Mouse (Mus musculus) stomach, postnatal 0 days (tissue): ENCODE measurements at regions not wholly inside any gene's neighbourhood (a gene's known extent, or its start where the extent isn't known, plus 50 kb on each side); places are given as distances from the start of the nearest gene placed in this dataset.

Experiments used
- ATAC-seq: fragments of 200-750 bp; cut with Nextera tagmentation; 2 replicates; pipeline ENCODE4 v1.8.0; 2017; ENCODE audit not compliant: low FRiP score, low TSS enrichment
- DNase-seq: peaks from one replicate; pipeline ENCODE4 v3.0.0-alpha.2; 2016; ENCODE audit warnings: low spot score
- H3K27ac ChIP-seq: fragments of 300-500 bp; sonication (generic); replicated peaks from 2 replicates; pipeline ENCODE4 v1.5.1; 2014; ENCODE audit warnings: mild to moderate bottlenecking, control low read depth
- H3K27me3 ChIP-seq: fragments of 300-500 bp; sonication (generic); 2 replicates; pipeline ENCODE4 v1.6.1; 2014; ENCODE audit warnings: low read length; ENCODE audit not compliant: control insufficient read depth, insufficient read depth
- H3K36me3 ChIP-seq: fragments of 300-500 bp; sonication (generic); 2 replicates; pipeline ENCODE4 v1.6.1; 2014; ENCODE audit warnings: low read length, mixed read lengths; ENCODE audit not compliant: control insufficient read depth, insufficient read depth
- H3K4me1 ChIP-seq: fragments of 300-500 bp; sonication (generic); replicated peaks from 2 replicates; pipeline ENCODE4 v1.6.1; 2014; ENCODE audit warnings: antibody characterized with exemption; ENCODE audit not compliant: control insufficient read depth, insufficient read depth
- H3K4me2 ChIP-seq: fragments of 300-500 bp; sonication (generic); replicated peaks from 2 replicates; pipeline ENCODE4 v1.6.1; 2014; ENCODE audit warnings: low read depth, mild to moderate bottlenecking, control low read depth, moderate library complexity
- H3K4me3 ChIP-seq: fragments of 300-500 bp; sonication (generic); 2 replicates; pipeline ENCODE4 v1.5.1; 2014; ENCODE audit warnings: low read depth, low read length, control low read depth
- H3K9ac ChIP-seq: fragments of 300-500 bp; sonication (generic); 2 replicates; pipeline ENCODE4 v1.6.1; 2014; ENCODE audit warnings: mild to moderate bottlenecking, low read length, control low read depth, mixed read lengths
- H3K9me3 ChIP-seq: fragments of 300-500 bp; sonication (generic); 2 replicates; pipeline ENCODE4 v1.6.1; 2016; ENCODE audit warnings: low read length; ENCODE audit not compliant: control insufficient read depth
- CTCF ChIP-seq: IDR thresholded peaks from 2 replicates; pipeline ENCODE4 v1.5.1; 2016; ENCODE audit warnings: antibody characterized with exemption, low read depth, mild to moderate bottlenecking, moderate library complexity
- EP300 ChIP-seq: optimal IDR thresholded peaks from 2 replicates; pipeline ENCODE3; 2016; ENCODE audit warnings: antibody characterized with exemption
- WGBS: fragments of 180-500 bp; shearing (Covaris S2); extraction: QIAGEN DNeasy Blood & Tissue Kit; methylation state at CpG from one replicate; pipeline ENCODE4 v1.1.7; 2014; 5-methylcytosine and 5-hydroxymethylcytosine counted together

DNA sequence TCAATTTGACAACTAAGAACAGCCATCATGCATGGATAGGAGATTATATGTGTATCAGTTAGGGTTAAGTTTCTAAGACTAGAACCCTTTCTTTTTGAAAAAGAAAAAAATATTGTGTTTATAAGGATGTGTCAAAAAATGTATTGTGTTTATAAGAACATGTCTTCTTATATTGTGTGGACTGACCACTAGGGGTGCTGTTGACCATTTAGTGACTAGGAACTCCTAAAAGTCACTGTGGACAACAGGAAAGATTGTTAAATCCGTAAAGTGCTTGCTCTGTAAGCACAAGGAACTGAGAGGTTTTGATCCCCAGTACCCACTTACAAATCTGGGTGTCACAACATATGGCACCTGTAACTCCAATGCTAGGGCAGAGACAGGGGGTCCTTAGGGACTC lies 170.6 kb downstream of the Fndc1 start:
- Histone ChIP-seq H3K4me1 (no peaks in the 10 kb centered on the region), H3K9ac (no peak overlapping the region), H3K27me3 (no peaks in the 10 kb centered on the region), H3K4me2 (no peak overlapping the region), H3K36me3 (no peaks in the 10 kb centered on the region), H3K27ac (no peak overlapping the region), H3K4me3 (no peak overlapping the region), H3K9me3 (no peaks in the 10 kb centered on the region)
- TF ChIP-seq CTCF: peak; percentile 63
- TF ChIP-seq EP300: no peak
- ATAC-seq (no peak), DNase-seq (no peak)
- WGBS: 66% methylated on average over 1 of the region's 1 CpGs

DNA sequence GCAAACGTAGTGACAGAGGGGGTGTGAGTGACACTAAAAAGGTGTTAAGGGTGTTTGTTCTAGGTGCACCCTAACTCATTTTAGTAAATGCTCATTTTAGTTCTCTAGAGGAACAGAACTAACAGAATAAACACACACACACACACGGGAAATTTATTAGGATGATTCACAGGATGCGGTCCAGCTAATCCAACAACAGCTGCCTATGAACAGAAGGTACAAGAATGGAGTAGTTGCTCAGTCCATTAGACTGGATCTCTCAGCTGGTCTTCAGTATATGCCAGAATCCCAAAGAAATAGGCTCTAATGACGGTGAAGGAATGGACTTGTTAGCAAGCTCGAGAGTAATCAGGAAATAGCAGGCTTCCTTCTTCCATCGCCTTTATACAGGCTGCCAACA lies 171.1 kb downstream of the Fndc1 start:
- Histone ChIP-seq H3K4me2 (no peak overlapping the region), H3K36me3 (no peaks in the 10 kb centered on the region), H3K4me1 (no peaks in the 10 kb centered on the region), H3K9ac (no peak overlapping the region), H3K4me3 (no peak overlapping the region), H3K27ac (no peak overlapping the region), H3K27me3 (no peaks in the 10 kb centered on the region), H3K9me3 (no peaks in the 10 kb centered on the region)
- DNase-seq (no peak), ATAC-seq (no peak)
- 67% methylated on average over 6 of the region's 6 CpGs for WGBS
- no peak for TF ChIP-seq CTCF
- TF ChIP-seq EP300: no peak

DNA sequence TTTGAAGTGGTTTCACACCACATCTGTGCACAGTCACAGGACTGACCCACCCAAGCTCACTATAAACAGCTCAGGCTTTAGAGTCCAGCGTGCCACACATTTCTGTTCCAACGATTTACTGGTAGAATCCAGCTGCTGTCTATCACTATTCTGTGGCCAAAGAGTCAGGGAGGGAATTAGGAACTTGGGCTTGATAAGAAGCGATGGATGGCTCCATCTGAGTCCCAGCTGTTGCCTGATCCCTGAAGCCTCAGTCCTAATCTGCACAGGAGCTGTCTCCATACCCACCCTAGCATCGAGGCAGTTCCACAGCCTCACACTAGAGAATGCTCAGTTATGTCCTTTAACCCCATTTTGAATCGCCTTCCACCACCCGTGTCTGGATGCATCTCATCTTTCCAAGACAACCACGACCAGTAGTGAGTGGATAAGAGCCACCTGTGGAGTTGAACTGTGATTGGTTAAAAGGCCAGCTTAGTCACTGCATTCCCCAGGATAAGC lies 173.0 kb downstream of the Fndc1 start:
- no peak overlapping the region for H3K27ac ChIP-seq
- H3K27me3 ChIP-seq: no peaks in the 10 kb centered on the region
- 0 out of 2 replicates have a peak, but pooled peaks have one; percentile 1 for TF ChIP-seq CTCF
- TF ChIP-seq EP300: no peak
- no peaks in the 10 kb centered on the region for H3K4me1 ChIP-seq
- H3K9ac ChIP-seq: no peak overlapping the region
- no peak overlapping the region for H3K4me3 ChIP-seq
- WGBS: 34% methylated on average over 7 of the region's 7 CpGs
- H3K9me3 ChIP-seq: no peaks in the 10 kb centered on the region
- no peak for DNase-seq
- no peak overlapping the region for H3K4me2 ChIP-seq
- no peaks in the 10 kb centered on the region for H3K36me3 ChIP-seq
- ATAC-seq: peak; percentile 67; the same call in 1 of the 2 replicates

DNA sequence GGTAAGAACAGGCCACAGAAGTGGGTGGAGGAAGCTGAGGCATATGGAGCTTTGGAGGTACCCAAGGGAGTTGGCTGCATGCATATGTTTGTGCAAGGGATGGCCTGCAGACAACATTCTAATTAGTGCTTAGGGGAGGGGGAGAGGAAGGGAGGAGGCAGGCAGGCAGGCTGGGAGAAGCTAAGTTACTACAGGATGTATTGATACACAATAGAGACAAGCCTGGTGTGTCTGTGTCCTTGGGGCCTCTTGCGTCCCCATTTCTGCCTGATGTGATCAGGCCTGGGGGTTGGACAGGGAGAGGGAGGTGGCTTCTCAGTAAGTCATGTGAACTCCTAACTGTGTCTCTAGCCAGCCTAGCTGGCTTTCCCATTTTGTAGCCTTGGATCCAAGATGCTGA lies 175.1 kb downstream of the Fndc1 start:
- H3K4me3 ChIP-seq: no peak overlapping the region
- no peak for DNase-seq
- TF ChIP-seq EP300 (no peak), CTCF (no peak)

DNA sequence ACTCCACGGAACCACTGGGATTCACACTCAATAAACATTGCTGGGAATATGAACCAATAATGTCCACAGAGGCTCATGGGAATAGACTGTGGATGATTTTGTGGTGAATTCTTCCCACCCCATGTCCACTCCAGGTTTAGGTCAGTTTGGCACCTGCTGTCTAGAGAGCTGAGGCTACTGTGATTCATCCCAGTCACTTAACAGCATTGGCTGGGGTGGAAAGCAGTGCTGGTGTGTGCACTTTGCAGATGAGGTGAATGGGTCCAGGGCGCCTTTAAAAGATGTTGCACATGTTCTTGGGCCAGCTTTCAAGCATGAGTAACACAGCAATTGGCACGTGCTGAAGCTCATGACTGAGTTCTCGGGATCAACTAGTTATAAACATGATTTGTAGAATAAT lies 176.7 kb downstream of the Fndc1 start:
- H3K9me3 ChIP-seq: no peaks in the 10 kb centered on the region
- WGBS: 70% methylated on average over 4 of the region's 4 CpGs
- TF ChIP-seq EP300: no peak
- no peak for TF ChIP-seq CTCF

More for the DNA sequence above, 175.1 kb downstream of the Fndc1 start:
- H3K9me3 ChIP-seq: no peaks in the 10 kb centered on the region
- ATAC-seq: no peak
- no peak overlapping the region for H3K27ac ChIP-seq
- 82% methylated on average over 1 of the region's 1 CpGs for WGBS
- H3K9ac ChIP-seq: no peak overlapping the region
- H3K4me1 ChIP-seq: no peaks in the 10 kb centered on the region
- no peaks in the 10 kb centered on the region for H3K36me3 ChIP-seq
- H3K27me3 ChIP-seq: no peaks in the 10 kb centered on the region
- no peak overlapping the region for H3K4me2 ChIP-seq

DNA sequence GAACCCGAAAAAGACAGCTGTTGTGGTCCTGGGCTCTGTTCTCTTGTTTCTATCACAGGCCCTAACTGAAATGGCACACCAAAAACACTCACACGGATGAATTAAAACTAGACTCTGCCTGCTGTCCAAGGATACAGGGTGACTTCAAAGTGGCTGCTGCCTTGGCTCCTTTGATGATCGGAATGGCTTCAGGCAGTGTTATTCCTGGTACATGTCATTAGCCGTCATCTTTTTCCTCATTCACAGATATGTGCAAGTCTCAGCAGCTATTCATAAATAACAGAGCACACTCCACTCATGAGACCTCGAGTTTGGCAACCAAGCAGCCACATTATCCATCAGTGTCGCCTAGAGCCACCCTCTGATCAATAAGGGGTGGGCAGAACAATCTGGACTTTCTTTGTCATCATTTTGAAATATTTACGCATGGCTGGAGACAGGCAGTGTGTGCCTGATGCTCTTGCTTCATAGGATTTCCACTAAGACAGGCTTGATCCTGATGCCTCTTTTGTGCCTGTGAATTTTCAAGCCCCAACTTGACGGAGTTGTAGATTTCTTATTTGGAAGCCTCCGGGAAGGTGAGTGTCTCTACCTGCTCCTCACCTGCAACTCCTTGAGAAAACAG lies 182.1 kb downstream of the Fndc1 start:
- 49% methylated on average over 9 of the region's 9 CpGs for WGBS
- TF ChIP-seq EP300 (peak; percentile 53), CTCF (no peak)
- ATAC-seq: 0 out of 2 replicates have a peak, but pooled peaks have one; percentile 35
- no peak for DNase-seq
- Histone ChIP-seq H3K4me3 (no peak overlapping the region), H3K9me3 (no peaks in the 10 kb centered on the region), H3K4me2 (no peak overlapping the region), H3K36me3 (no peaks in the 10 kb centered on the region), H3K27ac (no peak overlapping the region), H3K27me3 (no peaks in the 10 kb centered on the region), H3K9ac (no peak overlapping the region), H3K4me1 (no peaks in the 10 kb centered on the region)

More for the DNA sequence above, 176.7 kb downstream of the Fndc1 start:
- no peak overlapping the region for H3K9ac ChIP-seq
- no peak for ATAC-seq
- H3K4me3 ChIP-seq: no peak overlapping the region
- DNase-seq: no peak
- no peaks in the 10 kb centered on the region for H3K27me3 ChIP-seq
- no peak overlapping the region for H3K27ac ChIP-seq
- no peaks in the 10 kb centered on the region for H3K4me1 ChIP-seq
- no peak overlapping the region for H3K4me2 ChIP-seq
- no peaks in the 10 kb centered on the region for H3K36me3 ChIP-seq
